Mouse (Mus musculus) midbrain, embryonic 15.5 days (tissue): ENCODE results near the gene Cd300lf. TPM values are rescaled to one million over a fixed set of nuclear protein-coding genes. Genes with fewer than 3 reads are reported as not detected.

Experiments used
- ATAC-seq: fragments of 200-750 bp; cut with Nextera tagmentation; replicated peaks from 2 replicates; pipeline ENCODE4 v1.8.0; 2017; ENCODE audit warnings: moderate TSS enrichment
- H3K27ac ChIP-seq: fragments of 300-500 bp; sonication (generic); 2 replicates; pipeline ENCODE4 v1.5.1; 2015; ENCODE audit warnings: mild to moderate bottlenecking, inconsistent platforms
- H3K27me3 ChIP-seq: fragments of 300-500 bp; sonication (generic); replicated peaks from 2 replicates; pipeline ENCODE4 v1.6.1; 2015; ENCODE audit warnings: inconsistent platforms
- H3K36me3 ChIP-seq: fragments of 300-500 bp; sonication (generic); replicated peaks from 2 replicates; pipeline ENCODE4 v1.6.1; 2015; ENCODE audit warnings: inconsistent platforms
- H3K4me1 ChIP-seq: fragments of 300-500 bp; sonication (generic); 2 replicates; pipeline ENCODE4 v1.6.1; 2015; ENCODE audit warnings: inconsistent platforms
- H3K4me2 ChIP-seq: fragments of 300-500 bp; sonication (generic); 2 replicates; pipeline ENCODE4 v1.6.1; 2015; ENCODE audit warnings: inconsistent platforms, mild to moderate bottlenecking, moderate library complexity
- H3K4me3 ChIP-seq: fragments of 300-500 bp; sonication (generic); 2 replicates; pipeline ENCODE4 v1.5.1; 2015; ENCODE audit warnings: mild to moderate bottlenecking, inconsistent platforms
- H3K9ac ChIP-seq: fragments of 300-500 bp; sonication (generic); 2 replicates; pipeline ENCODE4 v1.6.1; 2015; ENCODE audit warnings: mild to moderate bottlenecking, inconsistent platforms
- H3K9me3 ChIP-seq: fragments of 300-500 bp; sonication (generic); 2 replicates; pipeline ENCODE4 v1.6.1; 2016; ENCODE audit warnings: inconsistent platforms
- WGBS: fragments of 180-500 bp; shearing (Covaris S2); methylation state at CpG from one replicate; pipeline ENCODE4 v1.1.7; 2015; ENCODE audit warnings: mixed read lengths; 5-methylcytosine and 5-hydroxymethylcytosine counted together
- polyA plus RNA-seq: library from polyadenylated mRNA; unstranded; fragments of >200 nt; fragmentation: Nextera tagmentation; extraction: Ambion mirVana; gene quantifications from 2 replicates; pipeline ENCODE4 v1.2.1, GENCODE M21; 2015

Gene Cd300lf
- 0.20 and 0.27 TPM in 2 replicates for polyA plus RNA-seq

- H3K27ac ChIP-seq = no peak within 1 kb of the TSS
- no peak for ATAC-seq
- no peak within 1 kb of the TSS for H3K4me2 ChIP-seq
- no peak within 1 kb of the TSS for H3K4me3 ChIP-seq
- 82% methylated on average over 8 of the region's 8 CpGs for WGBS
- no peak within 1 kb of the TSS for H3K9ac ChIP-seq
- H3K4me1 ChIP-seq = no peaks in the 10 kb centered on the region
- H3K9me3 ChIP-seq = no peaks in the 10 kb centered on the region
- H3K27me3 ChIP-seq = no peaks in the 10 kb centered on the region
- no peaks in the 10 kb centered on the region for H3K36me3 ChIP-seq
Measured at GRCm38 (mm10) chr11:115133800-115134199, at the start of gene Cd300lf. Gene Cd300lf, minus strand, starts transcription at chr11:115133992.

GRCm38 (mm10) chr11:115181913-115182638 is 48.3 kb upstream of the Cd300lf start:
- H3K4me2 ChIP-seq = no peak overlapping the region
- H3K9me3 ChIP-seq = no peaks in the 10 kb centered on the region
- 22% methylated on average over 12 of the region's 12 CpGs for WGBS
- H3K27ac ChIP-seq = no peak overlapping the region
- H3K9ac ChIP-seq = no peak overlapping the region
- H3K27me3 ChIP-seq = no peaks in the 10 kb centered on the region
- no peak overlapping the region for H3K4me3 ChIP-seq
- H3K4me1 ChIP-seq = peaks cover 20% of the 10 kb centered on the region
- no peaks in the 10 kb centered on the region for H3K36me3 ChIP-seq
- ATAC-seq = no peak

GRCm38 (mm10) chr11:115179881-115180280 is 46.1 kb upstream of the Cd300lf start:
- ATAC-seq = no peak
- Histone ChIP-seq H3K4me2 (no peak overlapping the region), H3K27ac (0 out of 2 replicates have a peak overlapping the region, but pooled peaks have one; percentile 34), H3K9me3 (no peaks in the 10 kb centered on the region), H3K4me1 (peaks cover 30% of the 10 kb centered on the region), H3K4me3 (no peak overlapping the region), H3K36me3 (no peaks in the 10 kb centered on the region), H3K9ac (no peak overlapping the region), H3K27me3 (0 out of 2 replicates have a peak, but pooled peaks cover 2% of the 10 kb centered on the region)
- 80% methylated on average over 6 of the region's 6 CpGs for WGBS

- Histone ChIP-seq H3K27ac (0 out of 2 replicates have a peak overlapping the region, but pooled peaks have one; percentile 34), H3K9me3 (no peaks in the 10 kb centered on the region), H3K36me3 (no peaks in the 10 kb centered on the region), H3K4me1 (peaks cover 34% of the 10 kb centered on the region), H3K27me3 (0 out of 2 replicates have a peak, but pooled peaks cover 2% of the 10 kb centered on the region), H3K4me3 (no peak overlapping the region), H3K4me2 (no peak overlapping the region), H3K9ac (no peak overlapping the region)
- peak; percentile 40 for ATAC-seq
- WGBS = 65% methylated on average over 6 of the region's 6 CpGs
Measured at GRCm38 (mm10) chr11:115179191-115179590, 45.4 kb upstream of the Cd300lf start.

GRCm38 (mm10) chr11:115178766-115179165 is 45.0 kb upstream of the Cd300lf start:
- Histone ChIP-seq H3K9me3 (no peaks in the 10 kb centered on the region), H3K4me3 (no peak overlapping the region), H3K36me3 (no peaks in the 10 kb centered on the region), H3K27me3 (0 out of 2 replicates have a peak, but pooled peaks cover 5% of the 10 kb centered on the region), H3K9ac (no peak overlapping the region), H3K27ac (0 out of 2 replicates have a peak overlapping the region, but pooled peaks have one; percentile 50), H3K4me2 (no peak overlapping the region), H3K4me1 (peaks cover 38% of the 10 kb centered on the region)
- ATAC-seq = no peak
- 91% methylated on average over 2 of the region's 2 CpGs for WGBS

GRCm38 (mm10) chr11:115177559-115178195 is 43.9 kb upstream of the Cd300lf start:
- Histone ChIP-seq H3K27me3 (0 out of 2 replicates have a peak, but pooled peaks cover 5% of the 10 kb centered on the region), H3K27ac (peak overlapping the region; percentile 50), H3K4me3 (no peak overlapping the region), H3K4me2 (no peak overlapping the region), H3K36me3 (no peaks in the 10 kb centered on the region), H3K4me1 (peaks cover 42% of the 10 kb centered on the region), H3K9me3 (no peaks in the 10 kb centered on the region), H3K9ac (no peak overlapping the region)
- ATAC-seq = peak; percentile 62
- 14% methylated on average over 10 of the region's 10 CpGs for WGBS

- no peak for ATAC-seq
- 58% methylated on average over 24 of the region's 24 CpGs for WGBS
- H3K36me3 ChIP-seq = no peaks in the 10 kb centered on the region
- 0 out of 2 replicates have a peak, but pooled peaks cover 5% of the 10 kb centered on the region for H3K27me3 ChIP-seq
- no peaks in the 10 kb centered on the region for H3K9me3 ChIP-seq
- peaks cover 47% of the 10 kb centered on the region for H3K4me1 ChIP-seq
- H3K4me2 ChIP-seq = no peak overlapping the region
- no peak overlapping the region for H3K4me3 ChIP-seq
- H3K27ac ChIP-seq = no peak overlapping the region
- no peak overlapping the region for H3K9ac ChIP-seq
Measured at GRCm38 (mm10) chr11:115176399-115177190, 42.8 kb upstream of the Cd300lf start.

- Histone ChIP-seq H3K27me3 (0 out of 2 replicates have a peak, but pooled peaks cover 5% of the 10 kb centered on the region), H3K4me1 (peaks cover 47% of the 10 kb centered on the region), H3K36me3 (no peaks in the 10 kb centered on the region), H3K9me3 (no peaks in the 10 kb centered on the region), H3K4me2 (no peak overlapping the region), H3K9ac (no peak overlapping the region), H3K27ac (no peak overlapping the region), H3K4me3 (no peak overlapping the region)
- WGBS = 21% methylated on average over 16 of the region's 16 CpGs
- no peak for ATAC-seq
Measured at GRCm38 (mm10) chr11:115173549-115174339, 40.0 kb upstream of the Cd300lf start.

GRCm38 (mm10) chr11:115172825-115173287 is 39.1 kb upstream of the Cd300lf start:
- 0 out of 2 replicates have a peak, but pooled peaks cover 5% of the 10 kb centered on the region for H3K27me3 ChIP-seq
- H3K4me3 ChIP-seq = no peak overlapping the region
- H3K36me3 ChIP-seq = no peaks in the 10 kb centered on the region
- H3K9me3 ChIP-seq = no peaks in the 10 kb centered on the region
- no peak overlapping the region for H3K9ac ChIP-seq
- WGBS = 29% methylated on average over 4 of the region's 4 CpGs
- H3K4me2 ChIP-seq = no peak overlapping the region
- peaks cover 42% of the 10 kb centered on the region for H3K4me1 ChIP-seq
- H3K27ac ChIP-seq = no peak overlapping the region
- no peak for ATAC-seq

- WGBS = 52% methylated on average over 8 of the region's 8 CpGs
Measured at GRCm38 (mm10) chr11:115171125-115171524, 37.3 kb upstream of the Cd300lf start.

GRCm38 (mm10) chr11:115169430-115169829 is 35.6 kb upstream of the Cd300lf start:
- H3K9me3 ChIP-seq = no peaks in the 10 kb centered on the region
- H3K4me3 ChIP-seq = no peak overlapping the region
- H3K9ac ChIP-seq = no peak overlapping the region
- H3K27ac ChIP-seq = no peak overlapping the region
- H3K4me1 ChIP-seq = peaks cover 20% of the 10 kb centered on the region
- H3K36me3 ChIP-seq = no peaks in the 10 kb centered on the region
- no peak for ATAC-seq
- no peak overlapping the region for H3K4me2 ChIP-seq
- peaks cover 19% of the 10 kb centered on the region; the same call in 1 of the 2 replicates for H3K27me3 ChIP-seq
- 92% methylated on average over 4 of the region's 4 CpGs for WGBS

More at GRCm38 (mm10) chr11:115171125-115171524, 37.3 kb upstream of the Cd300lf start:
- H3K27ac ChIP-seq = no peak overlapping the region
- H3K4me3 ChIP-seq = no peak overlapping the region
- peaks cover 26% of the 10 kb centered on the region for H3K4me1 ChIP-seq
- ATAC-seq = no peak
- peaks cover 4% of the 10 kb centered on the region; the same call in 1 of the 2 replicates for H3K27me3 ChIP-seq
- H3K9ac ChIP-seq = no peak overlapping the region
- no peaks in the 10 kb centered on the region for H3K36me3 ChIP-seq
- no peaks in the 10 kb centered on the region for H3K9me3 ChIP-seq
- H3K4me2 ChIP-seq = no peak overlapping the region
